Mouse (Mus musculus): ENCODE data around the gene Ppard.

The Ppard gene

DNA sequence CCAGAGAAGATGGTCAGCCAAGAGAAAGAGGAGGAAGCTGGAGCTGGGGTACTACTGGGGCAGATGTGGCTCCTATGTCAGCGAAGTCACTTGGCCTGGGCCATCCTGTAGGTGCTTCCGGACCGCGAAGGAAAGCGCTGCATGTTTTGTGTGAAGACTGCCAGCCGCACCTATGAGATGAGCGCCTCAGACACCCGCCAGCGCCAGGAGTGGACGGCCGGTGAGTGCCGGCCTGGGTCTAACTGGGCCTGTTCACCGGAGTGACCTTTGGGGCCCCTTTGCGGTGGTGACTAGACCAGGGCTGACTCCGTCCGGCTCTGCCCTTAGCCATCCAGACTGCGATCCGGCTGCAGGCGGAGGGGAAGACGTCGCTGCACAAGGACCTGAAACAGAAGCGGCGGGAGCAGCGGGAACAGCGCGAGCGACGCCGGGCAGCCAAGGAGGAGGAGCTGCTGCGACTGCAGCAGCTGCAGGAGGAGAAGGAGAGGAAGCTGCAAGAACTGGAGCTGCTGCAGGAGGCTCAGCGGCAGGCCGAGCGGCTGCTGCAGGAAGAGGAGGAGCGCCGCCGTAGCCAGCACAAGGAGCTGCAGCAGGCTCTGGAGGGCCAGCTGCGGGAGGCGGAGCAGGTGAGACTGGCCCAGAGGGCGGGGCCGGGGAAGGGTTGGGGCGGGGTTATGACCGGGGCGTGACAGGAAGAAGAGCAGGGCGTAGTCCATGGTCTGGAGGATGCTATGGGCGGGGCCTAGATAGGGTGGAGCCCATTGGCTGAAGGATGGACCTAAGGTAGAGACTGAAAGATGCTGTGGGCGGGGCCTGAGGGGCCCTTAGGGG lies 8.7 kb upstream of the Ppard start:
- peak; percentile 95 for DNase-seq (ENCODE audit: low spot score in 2 of 2)

DNA sequence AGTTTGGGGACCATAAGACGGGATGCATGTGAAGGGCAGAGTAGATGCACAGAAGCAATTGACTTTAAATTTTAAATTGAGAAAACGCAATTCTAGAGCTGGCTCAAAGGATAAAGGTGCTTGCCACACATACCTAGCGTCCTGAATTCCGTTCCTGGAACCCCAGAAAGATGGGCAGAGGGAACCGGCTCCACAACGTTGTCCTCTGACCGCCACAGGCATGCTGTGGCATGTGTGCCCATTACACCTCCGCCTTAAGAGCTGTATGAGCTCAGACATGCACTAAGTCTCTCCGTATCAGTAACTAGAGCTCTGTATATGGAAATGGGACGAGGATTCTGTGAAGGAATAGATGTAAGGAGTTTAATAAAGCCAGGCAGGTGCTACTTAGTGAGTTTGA lies 7.9 kb upstream of the Ppard start:
- DNase-seq (ENCODE audit: low spot score in 2 of 2) = no peak

GRCm38 (mm10) chr17:28226014-28226413 lies 6.5 kb upstream of the Ppard start:
- peak; percentile 84 to 91 for DNase-seq (ENCODE audit: low spot score in 2 of 2)

DNA sequence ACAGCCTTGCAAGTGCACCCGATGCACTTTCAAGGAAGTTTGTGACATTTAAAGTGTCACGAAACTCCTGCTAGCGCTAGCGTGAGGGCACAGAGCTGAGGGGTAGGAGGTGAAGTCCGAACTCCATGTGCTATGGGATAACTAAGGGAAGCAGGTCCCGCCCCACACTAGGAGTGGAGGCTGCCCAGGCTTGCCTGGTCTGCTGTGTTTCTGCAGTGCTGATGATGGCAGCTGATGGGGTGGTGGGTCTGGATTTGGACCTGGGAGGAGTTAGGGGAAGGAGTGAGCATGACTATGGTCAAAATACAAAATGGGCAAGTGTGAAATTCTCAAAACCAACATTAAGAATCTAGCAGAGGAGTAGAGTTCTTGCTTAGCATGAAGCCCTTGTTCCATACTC lies 2.0 kb upstream of the Ppard start:
- DNase-seq (ENCODE audit: low spot score in 2 of 2) = no peak

GRCm38 (mm10) chr17:28231026-28231736 lies 1.3 kb upstream of the Ppard start:
- DNase-seq (ENCODE audit: low spot score in 2 of 2) = no peak

DNA sequence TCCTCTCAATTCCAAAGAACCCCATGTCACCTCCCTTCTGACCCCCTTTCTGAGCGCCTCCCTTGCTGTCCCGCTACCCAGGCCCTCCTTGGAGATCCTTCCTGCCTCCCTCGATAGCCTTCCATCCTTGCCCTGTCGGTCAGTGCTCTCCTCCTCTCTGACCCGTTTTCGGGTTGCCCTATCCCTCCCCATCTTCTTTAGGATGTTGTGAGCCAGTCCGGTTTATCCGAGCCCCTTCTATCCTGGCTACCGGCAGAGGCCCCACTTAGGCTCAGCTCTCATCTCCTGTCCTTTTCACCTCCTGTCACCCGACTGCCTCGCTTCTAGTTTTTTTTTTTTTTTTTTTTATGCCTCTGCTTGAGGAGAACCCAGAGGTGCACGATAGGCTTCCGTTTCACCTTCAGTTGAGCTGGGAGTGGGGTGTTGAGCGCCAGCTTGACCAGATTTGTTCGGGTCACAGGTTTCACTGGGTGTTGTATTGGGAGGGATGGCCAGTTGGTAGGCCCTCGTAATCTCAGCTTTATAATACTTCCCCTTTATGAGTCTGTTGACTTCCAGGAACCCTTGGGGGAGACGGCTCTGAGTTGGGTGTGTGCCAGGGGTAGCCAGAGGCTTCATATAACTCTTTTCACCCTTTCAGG lies 711 bp downstream of the Ppard start:
- no peak for DNase-seq (ENCODE audit: low spot score in 2 of 2)

DNA sequence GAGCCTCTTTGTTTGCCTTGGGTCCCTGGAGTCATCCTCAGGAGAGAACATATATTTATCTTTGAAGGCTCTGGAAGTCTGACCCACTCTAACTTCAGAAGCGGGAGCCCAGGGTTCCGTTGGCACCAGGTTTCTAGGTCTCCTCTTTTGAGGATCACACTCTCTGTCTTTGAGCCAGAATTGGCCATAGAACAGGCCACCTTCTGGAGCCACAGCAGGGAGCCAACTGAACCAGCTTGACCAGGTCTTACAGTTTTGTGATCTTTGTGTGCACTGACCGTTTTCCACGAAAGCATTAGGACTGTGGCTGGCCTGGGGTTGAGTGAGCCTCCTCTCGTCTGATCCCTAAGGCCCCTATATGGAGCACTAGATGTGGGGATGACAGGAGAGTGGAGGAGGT lies 2.1 kb downstream of the Ppard start:
- DNase-seq (ENCODE audit: low spot score in 2 of 2) = no peak

DNA sequence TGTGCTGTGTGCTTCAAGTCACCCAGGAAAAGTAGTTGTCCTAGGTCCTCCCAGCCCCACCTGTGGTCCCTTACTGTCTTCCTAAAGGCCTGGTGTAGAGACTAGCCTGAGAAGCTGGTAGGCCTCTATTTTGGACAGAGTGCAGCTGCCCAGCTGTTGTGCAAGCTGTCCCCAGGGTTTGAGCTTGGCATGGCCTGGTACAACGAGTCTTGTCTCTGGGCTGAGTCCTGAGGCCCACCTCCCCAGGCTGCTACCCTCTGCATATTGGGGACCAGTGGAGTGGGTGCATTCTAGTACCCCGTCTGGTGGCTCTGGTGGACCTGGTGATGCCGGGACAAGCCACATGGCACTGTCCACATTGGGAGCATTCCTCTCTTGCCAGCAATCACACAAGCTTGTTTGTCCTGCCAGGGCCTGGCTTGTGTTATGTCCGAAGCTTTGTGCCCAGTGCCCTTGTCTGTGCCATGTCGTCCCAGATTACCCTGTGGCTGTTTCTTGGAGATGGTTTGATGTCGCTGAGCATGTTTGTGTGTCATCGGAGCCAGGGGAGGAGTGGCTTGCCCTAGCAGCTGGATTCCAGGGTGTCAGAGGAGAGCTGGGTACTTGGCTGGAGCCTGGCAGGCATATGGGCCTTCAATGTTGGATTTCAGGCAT lies 3.6 kb downstream of the Ppard start:
- DNase-seq (ENCODE audit: low spot score in 2 of 2) = no peak

DNA sequence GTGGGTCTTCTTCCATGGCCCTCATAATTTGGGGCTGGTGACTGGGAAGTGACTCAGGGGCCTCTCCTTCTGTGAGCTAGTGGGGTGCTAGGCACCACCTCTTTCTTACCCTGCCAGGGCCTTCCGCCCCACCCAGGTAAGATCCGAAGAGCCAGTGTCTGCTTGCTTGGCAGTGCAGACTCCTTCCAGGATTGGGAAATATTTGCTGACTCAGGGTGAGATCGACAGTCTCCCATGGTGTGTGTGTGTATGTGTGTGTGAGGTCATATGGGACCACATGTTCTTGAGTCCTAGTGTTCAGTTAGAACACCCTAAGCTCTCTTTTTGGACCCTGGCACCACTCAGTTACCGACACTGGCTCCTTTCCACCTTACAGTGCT lies 4.1 kb downstream of the Ppard start:
- no peak for DNase-seq (ENCODE audit: low spot score in 2 of 2)

DNA sequence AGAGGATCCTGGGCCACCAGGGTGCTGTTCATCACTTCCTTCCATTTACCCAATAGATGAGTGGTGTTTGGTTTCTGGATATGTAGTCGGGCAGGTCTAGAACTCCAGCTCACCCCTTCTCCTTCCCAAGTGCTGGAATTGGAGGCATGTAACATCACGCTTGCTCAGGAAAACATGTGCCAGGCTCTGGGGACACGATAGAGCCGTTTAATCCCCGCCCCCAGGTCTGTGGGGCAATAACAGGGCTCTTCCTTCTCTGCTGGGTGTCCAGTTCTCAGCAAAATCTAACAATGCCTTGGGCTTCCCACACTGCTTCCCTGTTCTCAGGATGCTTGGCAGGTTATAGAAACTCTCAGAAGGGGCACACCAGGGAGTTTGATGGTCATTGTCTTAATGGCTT lies 4.9 kb downstream of the Ppard start:
- DNase-seq (ENCODE audit: low spot score in 2 of 2) = no peak

DNA sequence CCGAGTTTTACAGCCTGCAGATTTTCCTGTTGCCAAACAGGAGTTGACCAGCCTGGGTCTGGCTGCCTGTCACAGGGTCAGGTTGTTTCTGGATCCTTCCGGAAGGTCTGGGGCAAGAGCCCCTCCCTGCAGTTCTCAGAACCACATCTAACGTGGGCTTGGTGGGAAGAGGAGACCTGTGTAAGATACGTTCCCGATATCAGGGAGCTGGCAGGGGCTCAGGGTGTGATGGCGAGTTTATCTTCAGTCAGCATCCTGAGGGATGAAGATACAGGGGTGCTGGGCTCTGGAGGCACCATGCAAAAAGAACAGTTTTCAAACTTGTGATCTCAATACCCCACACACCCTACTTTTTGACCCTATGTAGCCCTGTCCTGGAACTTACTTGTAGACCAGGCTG lies 5.4 kb downstream of the Ppard start:
- no peak for DNase-seq (ENCODE audit: low spot score in 2 of 2)

- DNase-seq (ENCODE audit: low spot score in 2 of 2) = no peak
Observed at GRCm38 (mm10) chr17:28240846-28241245, 8.3 kb downstream of the Ppard start.

- DNase-seq (ENCODE audit: low spot score in 2 of 2) = no peak
Observed at GRCm38 (mm10) chr17:28242296-28242695, 9.8 kb downstream of the Ppard start.

DNA sequence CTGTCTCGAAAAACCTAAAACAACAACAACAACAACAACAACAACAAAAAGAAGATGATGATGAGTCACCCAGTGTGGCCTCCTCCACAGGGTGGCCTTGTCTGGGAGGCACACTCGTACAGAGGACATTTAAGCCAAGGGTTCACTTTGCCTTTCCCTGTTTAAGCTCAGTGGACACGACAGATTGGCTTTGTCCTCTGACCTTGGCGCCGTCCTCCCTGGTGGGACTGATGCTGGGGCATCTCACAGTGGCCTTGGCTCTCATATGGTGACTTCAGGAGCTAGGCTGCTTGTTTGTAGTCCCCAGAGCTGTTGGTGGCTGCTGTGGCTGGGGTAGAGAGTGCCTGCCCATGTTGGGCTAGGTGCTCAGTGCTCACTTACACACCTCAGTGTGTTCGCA lies 11.7 kb downstream of the Ppard start:
- DNase-seq (ENCODE audit: low spot score in 2 of 2) = no peak

GRCm38 (mm10) chr17:28244714-28245113 lies 12.2 kb downstream of the Ppard start:
- DNase-seq (ENCODE audit: low spot score in 2 of 2) = no peak

GRCm38 (mm10) chr17:28246640-28247039 lies 14.1 kb downstream of the Ppard start:
- no peak for DNase-seq (ENCODE audit: low spot score in 2 of 2)

DNA sequence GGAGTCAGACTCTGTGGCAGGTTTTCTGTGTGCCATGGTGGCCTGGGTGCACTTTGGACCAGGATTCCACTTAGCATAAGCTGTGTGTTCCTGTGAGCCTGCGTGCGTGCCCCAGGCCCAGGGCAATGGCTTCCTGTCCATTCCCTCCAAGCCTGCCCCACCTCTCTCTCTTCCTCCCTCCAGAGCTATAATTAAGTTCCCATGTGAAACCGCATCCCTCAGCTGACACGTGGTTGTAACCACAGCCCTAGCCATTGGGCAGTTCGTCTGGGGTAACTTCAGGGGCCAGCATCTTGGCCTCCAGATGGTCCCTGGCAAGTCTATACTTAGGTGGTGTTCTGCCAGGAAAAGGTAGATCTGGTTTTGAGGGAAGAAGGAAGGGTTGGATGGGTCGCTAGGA lies 15.1 kb downstream of the Ppard start:
- no peak for DNase-seq (ENCODE audit: low spot score in 2 of 2)

- no peak for DNase-seq (ENCODE audit: low spot score in 2 of 2)
Observed at GRCm38 (mm10) chr17:28249062-28249461, 16.6 kb downstream of the Ppard start.

DNA sequence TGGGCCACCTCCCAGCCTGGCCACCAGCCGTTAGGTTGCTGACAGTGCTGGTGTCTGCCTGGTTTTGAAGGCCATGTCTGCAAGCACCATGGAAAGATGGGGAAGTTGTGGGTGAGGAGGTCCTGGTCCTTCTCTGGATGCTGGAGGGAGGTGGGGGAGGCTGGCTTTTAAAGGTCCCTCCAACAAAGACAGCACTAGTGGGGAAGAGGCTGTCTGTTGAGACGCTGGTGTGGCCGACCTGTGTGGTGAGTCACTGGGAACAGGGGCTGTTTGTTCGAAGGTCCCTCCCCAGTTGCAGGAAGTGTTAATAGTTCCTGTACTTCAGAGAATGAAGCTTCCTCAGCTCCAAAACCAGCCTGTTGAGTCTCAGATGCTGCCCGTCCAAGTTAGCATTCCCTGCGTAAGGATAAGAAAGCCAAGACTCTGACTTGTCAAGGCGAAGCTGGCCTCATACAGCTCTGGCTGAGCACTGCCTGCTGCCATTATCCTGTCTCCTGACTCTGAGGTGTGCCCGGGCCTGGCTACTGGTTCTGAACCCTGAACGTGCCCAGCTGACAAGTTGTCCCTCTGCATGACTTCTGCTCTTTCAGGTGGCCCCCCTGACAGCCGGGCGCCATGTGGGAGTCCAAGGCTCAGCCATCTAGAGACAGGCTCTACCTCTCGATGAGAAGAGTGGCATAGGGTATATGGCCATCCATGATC lies 19.2 kb downstream of the Ppard start:
- DNase-seq (ENCODE audit: low spot score in 2 of 2) = no peak

GRCm38 (mm10) chr17:28252281-28252648 lies 19.8 kb downstream of the Ppard start:
- no peak for DNase-seq (ENCODE audit: low spot score in 2 of 2)

GRCm38 (mm10) chr17:28253216-28253615 lies 20.7 kb downstream of the Ppard start:
- DNase-seq (ENCODE audit: low spot score in 2 of 2) = no peak

DNA sequence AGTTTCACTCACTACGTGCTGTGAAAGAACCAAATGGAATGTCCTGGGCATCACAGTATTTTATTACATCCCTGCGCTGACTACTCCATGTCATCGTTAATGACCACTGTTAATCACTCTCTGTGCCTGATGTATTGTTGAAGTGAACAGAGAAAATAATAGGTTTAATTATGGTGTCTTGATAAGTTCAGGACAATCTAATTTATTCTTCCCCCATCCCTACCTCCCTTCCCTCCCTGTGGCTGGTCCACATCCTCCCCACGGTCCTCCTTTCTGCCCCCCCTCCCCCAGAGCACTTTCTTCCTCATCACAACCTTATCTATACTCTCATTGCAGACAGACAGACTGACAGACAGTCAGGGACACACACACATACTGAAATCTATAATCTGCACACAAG lies 22.3 kb downstream of the Ppard start:
- DNase-seq (ENCODE audit: low spot score in 2 of 2) = no peak

All from thymus, postnatal 10 days (tissue).